Mouse (Mus musculus) megakaryocyte, embryonic 14.5 days (primary cell): ENCODE results near the gene Exoc4.

Source experiments
- FLI1 ChIP-seq: IDR thresholded peaks from 2 replicates; pipeline ENCODE4 v1.6.1; 2012; ENCODE audit warnings: low read length, inconsistent platforms, mixed read lengths
- GATA1 ChIP-seq: IDR thresholded peaks from 3 replicates; pipeline ENCODE4 v1.6.1; 2012; ENCODE audit warnings: mixed read lengths, low read length, inconsistent platforms, borderline replicate concordance

DNA sequence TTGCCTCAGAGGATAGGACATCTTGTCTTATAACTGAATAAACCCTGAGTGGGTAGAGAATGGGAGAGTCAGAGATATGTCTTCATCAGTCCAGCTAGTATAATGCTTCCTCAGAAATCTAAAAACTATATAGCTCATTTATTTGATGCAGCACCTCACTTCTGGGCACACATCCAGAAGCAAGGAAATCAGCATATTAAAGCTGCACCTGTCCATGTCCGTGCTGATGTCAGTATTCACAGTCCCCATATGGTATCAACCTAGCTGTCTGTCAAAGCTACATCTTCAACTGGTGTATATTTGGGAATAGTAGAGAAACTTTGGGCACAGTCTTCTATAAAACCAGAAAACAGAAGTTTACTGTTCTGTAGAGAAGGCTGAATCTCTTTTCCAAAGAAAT, 642.0 kb downstream of the Exoc4 start:
- TF ChIP-seq FLI1: no peak
- no peak for TF ChIP-seq GATA1
